Mouse (Mus musculus): ENCODE measurements at regions not wholly inside any gene's neighbourhood (a gene's known extent, or its start where the extent isn't known, plus 50 kb on each side); places are given as distances from the start of the nearest gene placed in this dataset.

GRCm38 (mm10) chr8:33065566-33065965, 362.9 kb upstream of the 5930422O12Rik start:
- no peaks in the 10 kb centered on the region for H3K27me3 ChIP-seq
- 75% methylated on average over 3 of the region's 3 CpGs for WGBS

GRCm38 (mm10) chr8:33066168-33066567, 362.3 kb upstream of the 5930422O12Rik start:
- Histone ChIP-seq H3K9me3 (no peaks in the 10 kb centered on the region; the same call in 1 of the 2 replicates), H3K4me3 (replicated peaks) (no peak overlapping the region), H3K4me1 (replicated peaks) (no peaks in the 10 kb centered on the region), H3K4me2 (no peak overlapping the region), H3K27ac (no peak overlapping the region), H3K27me3 (no peaks in the 10 kb centered on the region), H3K36me3 (no peaks in the 10 kb centered on the region), H3K9ac (replicated peaks) (no peak overlapping the region)
- WGBS = 86% methylated on average over 6 of the region's 6 CpGs
- ATAC-seq (ENCODE audit: insufficient number of reproducible peaks, insufficient read depth, low FRiP score, low TSS enrichment, low read depth) = no peak

More at GRCm38 (mm10) chr8:33065566-33065965, 362.9 kb upstream of the 5930422O12Rik start:
- H3K36me3 ChIP-seq = no peaks in the 10 kb centered on the region
- H3K9ac ChIP-seq (replicated peaks) = no peak overlapping the region
- ATAC-seq (ENCODE audit: insufficient number of reproducible peaks, insufficient read depth, low FRiP score, low TSS enrichment, low read depth) = no peak
- H3K27ac ChIP-seq = no peak overlapping the region
- no peaks in the 10 kb centered on the region for H3K4me1 ChIP-seq (replicated peaks)
- H3K4me3 ChIP-seq (replicated peaks) = no peak overlapping the region
- no peaks in the 10 kb centered on the region; the same call in 1 of the 2 replicates for H3K9me3 ChIP-seq
- no peak overlapping the region for H3K4me2 ChIP-seq

- H3K36me3 ChIP-seq = no peaks in the 10 kb centered on the region
- H3K4me2 ChIP-seq = no peak overlapping the region
- no peak for ATAC-seq (ENCODE audit: insufficient number of reproducible peaks, insufficient read depth, low FRiP score, low TSS enrichment, low read depth)
- no peaks in the 10 kb centered on the region for H3K27me3 ChIP-seq
- 81% methylated on average over 8 of the region's 8 CpGs for WGBS
- H3K4me1 ChIP-seq (replicated peaks) = no peaks in the 10 kb centered on the region
- no peaks in the 10 kb centered on the region; the same call in 1 of the 2 replicates for H3K9me3 ChIP-seq
- H3K27ac ChIP-seq = no peak overlapping the region
- no peak overlapping the region for H3K4me3 ChIP-seq (replicated peaks)
- no peak overlapping the region for H3K9ac ChIP-seq (replicated peaks)
Measured at GRCm38 (mm10) chr8:33067453-33068039, 361.0 kb upstream of the 5930422O12Rik start.

- H3K9me3 ChIP-seq = no peaks in the 10 kb centered on the region; the same call in 1 of the 2 replicates
- WGBS = 88% methylated on average over 5 of the region's 5 CpGs
Measured at GRCm38 (mm10) chr8:33068468-33068867, 360.0 kb upstream of the 5930422O12Rik start.

GRCm38 (mm10) chr8:33075186-33075585, 353.3 kb upstream of the 5930422O12Rik start:
- WGBS = 31% methylated on average over 1 of the region's 1 CpGs
- H3K9ac ChIP-seq (replicated peaks) = no peak overlapping the region
- no peak overlapping the region for H3K27ac ChIP-seq
- H3K36me3 ChIP-seq = no peaks in the 10 kb centered on the region
- no peak overlapping the region for H3K4me2 ChIP-seq
- H3K9me3 ChIP-seq = no peaks in the 10 kb centered on the region
- H3K4me1 ChIP-seq (replicated peaks) = peaks cover 9% of the 10 kb centered on the region
- H3K4me3 ChIP-seq (replicated peaks) = no peak overlapping the region
- H3K27me3 ChIP-seq = no peaks in the 10 kb centered on the region
- ATAC-seq (ENCODE audit: insufficient number of reproducible peaks, insufficient read depth, low FRiP score, low TSS enrichment, low read depth) = no peak

More at GRCm38 (mm10) chr8:33068468-33068867, 360.0 kb upstream of the 5930422O12Rik start:
- Histone ChIP-seq H3K9ac (replicated peaks) (no peak overlapping the region), H3K27ac (no peak overlapping the region), H3K4me3 (replicated peaks) (no peak overlapping the region), H3K36me3 (no peaks in the 10 kb centered on the region), H3K4me1 (replicated peaks) (no peaks in the 10 kb centered on the region), H3K27me3 (no peaks in the 10 kb centered on the region), H3K4me2 (no peak overlapping the region)
- no peak for ATAC-seq (ENCODE audit: insufficient number of reproducible peaks, insufficient read depth, low FRiP score, low TSS enrichment, low read depth)

- no peaks in the 10 kb centered on the region for H3K36me3 ChIP-seq
- no peak overlapping the region for H3K9ac ChIP-seq (replicated peaks)
- 77% methylated on average over 6 of the region's 6 CpGs for WGBS
- H3K9me3 ChIP-seq = no peaks in the 10 kb centered on the region
- no peak for ATAC-seq (ENCODE audit: insufficient number of reproducible peaks, insufficient read depth, low FRiP score, low TSS enrichment, low read depth)
- H3K4me1 ChIP-seq (replicated peaks) = peaks cover 9% of the 10 kb centered on the region
- no peak overlapping the region for H3K4me2 ChIP-seq
- H3K27ac ChIP-seq = no peak overlapping the region
- no peak overlapping the region for H3K4me3 ChIP-seq (replicated peaks)
- no peaks in the 10 kb centered on the region for H3K27me3 ChIP-seq
Measured at GRCm38 (mm10) chr8:33076253-33076652, 352.3 kb upstream of the 5930422O12Rik start.

GRCm38 (mm10) chr8:33078125-33078524, 350.4 kb upstream of the 5930422O12Rik start:
- peaks cover 9% of the 10 kb centered on the region for H3K4me1 ChIP-seq (replicated peaks)
- H3K27ac ChIP-seq = no peak overlapping the region
- no peak overlapping the region for H3K9ac ChIP-seq (replicated peaks)
- H3K27me3 ChIP-seq = no peaks in the 10 kb centered on the region
- ATAC-seq (ENCODE audit: insufficient number of reproducible peaks, insufficient read depth, low FRiP score, low TSS enrichment, low read depth) = no peak
- WGBS = 87% methylated on average over 3 of the region's 3 CpGs
- no peak overlapping the region for H3K4me2 ChIP-seq
- no peak overlapping the region for H3K4me3 ChIP-seq (replicated peaks)
- H3K9me3 ChIP-seq = no peaks in the 10 kb centered on the region
- H3K36me3 ChIP-seq = no peaks in the 10 kb centered on the region

GRCm38 (mm10) chr8:33079867-33080585, 348.5 kb upstream of the 5930422O12Rik start:
- H3K4me2 ChIP-seq = no peak overlapping the region
- no peak for ATAC-seq (ENCODE audit: insufficient number of reproducible peaks, insufficient read depth, low FRiP score, low TSS enrichment, low read depth)
- H3K36me3 ChIP-seq = no peaks in the 10 kb centered on the region
- H3K4me1 ChIP-seq (replicated peaks) = peaks cover 8% of the 10 kb centered on the region
- H3K4me3 ChIP-seq (replicated peaks) = no peak overlapping the region
- H3K9ac ChIP-seq (replicated peaks) = no peak overlapping the region
- no peak overlapping the region for H3K27ac ChIP-seq
- 69% methylated on average over 12 of the region's 12 CpGs for WGBS
- no peaks in the 10 kb centered on the region for H3K27me3 ChIP-seq
- H3K9me3 ChIP-seq = no peaks in the 10 kb centered on the region

- Histone ChIP-seq H3K4me3 (replicated peaks) (no peak overlapping the region), H3K9me3 (no peaks in the 10 kb centered on the region), H3K4me2 (no peak overlapping the region), H3K9ac (replicated peaks) (no peak overlapping the region), H3K27ac (no peak overlapping the region), H3K4me1 (replicated peaks) (no peaks in the 10 kb centered on the region; the same call in 1 of the 2 replicates), H3K36me3 (no peaks in the 10 kb centered on the region), H3K27me3 (no peaks in the 10 kb centered on the region)
- no peak for ATAC-seq (ENCODE audit: insufficient number of reproducible peaks, insufficient read depth, low FRiP score, low TSS enrichment, low read depth)
- WGBS = 83% methylated on average over 4 of the region's 4 CpGs
Measured at GRCm38 (mm10) chr8:33081941-33082340, 346.6 kb upstream of the 5930422O12Rik start.

- Histone ChIP-seq H3K36me3 (no peaks in the 10 kb centered on the region), H3K4me3 (replicated peaks) (no peak overlapping the region), H3K27me3 (no peaks in the 10 kb centered on the region), H3K4me2 (no peak overlapping the region), H3K27ac (no peak overlapping the region), H3K9ac (replicated peaks) (no peak overlapping the region), H3K9me3 (no peaks in the 10 kb centered on the region), H3K4me1 (replicated peaks) (no peaks in the 10 kb centered on the region)
- 62% methylated on average over 5 of the region's 5 CpGs for WGBS
- no peak for ATAC-seq (ENCODE audit: insufficient number of reproducible peaks, insufficient read depth, low FRiP score, low TSS enrichment, low read depth)
Measured at GRCm38 (mm10) chr8:33085461-33085860, 343.0 kb upstream of the 5930422O12Rik start.

GRCm38 (mm10) chr8:33089731-33090130, 338.8 kb upstream of the 5930422O12Rik start:
- Histone ChIP-seq H3K9ac (replicated peaks) (no peak overlapping the region), H3K27me3 (no peaks in the 10 kb centered on the region), H3K4me3 (replicated peaks) (no peak overlapping the region), H3K27ac (no peak overlapping the region), H3K36me3 (no peaks in the 10 kb centered on the region), H3K4me2 (no peak overlapping the region), H3K9me3 (no peaks in the 10 kb centered on the region), H3K4me1 (replicated peaks) (no peaks in the 10 kb centered on the region)
- WGBS = 63% methylated on average over 3 of the region's 3 CpGs
- ATAC-seq (ENCODE audit: insufficient number of reproducible peaks, insufficient read depth, low FRiP score, low TSS enrichment, low read depth) = no peak
